Mouse (Mus musculus): ENCODE data around the gene Tpgs1.

DNA sequence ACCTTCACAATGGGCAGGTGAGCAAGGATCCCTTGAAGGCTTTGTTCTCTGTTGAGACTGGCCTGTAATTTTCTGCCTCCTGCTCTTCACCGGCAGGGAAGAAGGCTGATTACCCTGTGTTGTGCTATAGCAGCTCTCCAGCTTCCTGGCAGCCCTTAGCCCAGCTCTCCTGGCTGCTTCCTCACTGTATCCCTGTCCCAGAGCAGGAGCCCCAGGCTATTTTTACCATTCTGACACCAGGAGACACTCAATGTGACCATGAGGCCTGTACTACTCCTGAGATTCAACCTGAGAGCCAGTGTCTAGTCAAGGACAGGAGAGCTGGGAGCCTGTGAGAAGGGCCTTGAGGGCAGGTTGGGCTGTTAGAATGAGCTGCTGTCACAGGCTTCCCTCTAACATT is 17.5 kb downstream of the Tpgs1 start:
- no peak for TF ChIP-seq CTCF (conservative IDR thresholded peaks at IDR 0.05; ENCODE audit: low read length)
- no peak for TF ChIP-seq POU5F1 (IDR thresholded peaks at IDR 0.05; ENCODE audit: borderline replicate concordance, low read length)
